Mouse (Mus musculus) spleen, adult 2 months (tissue): ENCODE measurements around the gene Cc2d2a.

Source experiments
- CTCF ChIP-seq: fragments of 200-500 bp; IDR thresholded peaks from 2 replicates; pipeline ENCODE4 v1.5.1; 2011; ENCODE audit warnings: mild to moderate bottlenecking, inconsistent platforms; ENCODE audit not compliant: insufficient read depth, insufficient read length, insufficient replicate concordance; ENCODE audit errors: extremely low read depth
- POLR2A ChIP-seq: fragments of 200-500 bp; IDR thresholded peaks from 2 replicates; pipeline ENCODE4 v1.6.1; 2011; ENCODE audit warnings: low read depth, low read length, inconsistent platforms

GRCm38 (mm10) chr5:43721538-43722451 lies 59.6 kb downstream of the Cc2d2a start:
- TF ChIP-seq CTCF: no peak
- TF ChIP-seq POLR2A: no peak
